Mouse (Mus musculus) CH12.LX (cell line): ENCODE results near the gene Cdhr5. TPM values are rescaled to one million over a fixed set of nuclear protein-coding genes. Genes with fewer than 3 reads are reported as not detected.

ENCODE experiments used
- DNase-seq: peaks from one replicate; pipeline ENCODE4 v3.0.0-alpha.2; 2013; ENCODE audit errors: extremely low read depth
- H3K27ac ChIP-seq: 2 replicates; pipeline ENCODE4 v1.5.1; 2012; ENCODE audit warnings: low read depth, mild to moderate bottlenecking, control low read depth, moderate library complexity; ENCODE audit not compliant: insufficient read depth
- H3K27me3 ChIP-seq: replicated peaks from 2 replicates; pipeline ENCODE3; 2012; ENCODE audit warnings: inconsistent platforms
- H3K36me3 ChIP-seq, 2 experiments: replicated peaks in 1 of 2; 2 replicates each; pipeline versions ENCODE3 to v1.6.1; 2012; ENCODE audit warnings: inconsistent platforms in 1 of 2, low read length in 1 of 2, mild to moderate bottlenecking in 1 of 2, mixed read lengths in 1 of 2, moderate library complexity in 1 of 2; ENCODE audit not compliant: control insufficient read depth in 1 of 2, insufficient read depth in 1 of 2
- H3K4me1 ChIP-seq, 2 experiments: 2 replicates each; pipeline ENCODE4 v1.6.1; 2012; ENCODE audit warnings: inconsistent platforms in 1 of 2, moderate library complexity in 1 of 2; ENCODE audit not compliant: insufficient read depth in 2 of 2, control insufficient read depth in 1 of 2
- H3K4me2 ChIP-seq: 2 replicates; pipeline ENCODE4 v1.6.1; 2012; ENCODE audit warnings: low read depth, mild to moderate bottlenecking, control low read depth; ENCODE audit not compliant: poor library complexity, insufficient read depth, severe bottlenecking
- H3K4me3 ChIP-seq, 3 experiments: fragments of 150-350 bp in 1 of 3; sonication (generic) in 1 of 3; replicated peaks in 1 of 3; 2 replicates each; pipeline versions ENCODE3 to v1.5.1; 2011 to 2012; ENCODE audit warnings: low read depth in 2 of 3, low read length in 2 of 3, mild to moderate bottlenecking in 2 of 3, moderate library complexity in 2 of 3, control low read depth in 1 of 3, improper control_type of control experiment in 1 of 3, inconsistent platforms in 1 of 3, mixed read lengths in 1 of 3; ENCODE audit not compliant: poor library complexity in 1 of 3
- H3K79me2 ChIP-seq: replicated peaks from 2 replicates; pipeline ENCODE4 v1.6.1; 2012; ENCODE audit warnings: mild to moderate bottlenecking, moderate library complexity; ENCODE audit not compliant: control insufficient read depth, poor library complexity, insufficient read depth, severe bottlenecking; ENCODE audit errors: extremely low read depth
- H3K9ac ChIP-seq: 2 replicates; pipeline ENCODE4 v1.6.1; 2012; ENCODE audit warnings: low read depth, mild to moderate bottlenecking, control low read depth, moderate library complexity; ENCODE audit not compliant: insufficient read depth
- H3K9me3 ChIP-seq: replicated peaks from 2 replicates; pipeline ENCODE3; 2012; ENCODE audit warnings: low read length, inconsistent platforms, mixed read lengths
- CTCF ChIP-seq, 2 experiments: IDR thresholded peaks in 1 of 2; conservative IDR thresholded peaks in 1 of 2; 2 replicates each; pipeline ENCODE4 v1.5.1; 2011 to 2012; ENCODE audit warnings: low read depth in 2 of 2, low read length in 2 of 2, improper control_type of control experiment in 1 of 2, inconsistent platforms in 1 of 2, mild to moderate bottlenecking in 1 of 2, moderate library complexity in 1 of 2
- EP300 ChIP-seq: IDR thresholded peaks from 2 replicates; pipeline ENCODE4 v1.6.1; 2011; ENCODE audit warnings: low read length, improper control_type of control experiment
- ETS1 ChIP-seq: conservative IDR thresholded peaks from 2 replicates; pipeline ENCODE4 v1.6.1; 2012; ENCODE audit warnings: low read depth, mild to moderate bottlenecking, inconsistent platforms, low read length, improper control_type of control experiment, moderate library complexity
- GABPA ChIP-seq: IDR thresholded peaks from 2 replicates; pipeline ENCODE4 v1.6.1; 2012; ENCODE audit warnings: low read depth, low read length, improper control_type of control experiment, inconsistent platforms; ENCODE audit not compliant: insufficient replicate concordance
- HCFC1 ChIP-seq: IDR thresholded peaks from 2 replicates; pipeline ENCODE4 v1.6.1; 2012; ENCODE audit warnings: low read depth, mild to moderate bottlenecking, inconsistent platforms, low read length, improper control_type of control experiment
- IRF4 ChIP-seq: IDR thresholded peaks from 2 replicates; pipeline ENCODE4 v1.6.1; 2014; ENCODE audit warnings: low read depth, mild to moderate bottlenecking, inconsistent platforms, low read length, improper control_type of control experiment
- JUN ChIP-seq: IDR thresholded peaks from 2 replicates; pipeline ENCODE4 v1.6.1; 2011; ENCODE audit warnings: low read depth, mild to moderate bottlenecking, low read length, improper control_type of control experiment, moderate library complexity; ENCODE audit not compliant: insufficient read depth
- KAT2A ChIP-seq: IDR thresholded peaks from 2 replicates; pipeline ENCODE4 v1.6.1; 2012; ENCODE audit warnings: low read length, improper control_type of control experiment, inconsistent platforms; ENCODE audit not compliant: insufficient replicate concordance
- MAX ChIP-seq: IDR thresholded peaks from 2 replicates; pipeline ENCODE4 v1.6.1; 2011; ENCODE audit warnings: low read length, improper control_type of control experiment
- MAZ ChIP-seq: IDR thresholded peaks from 2 replicates; pipeline ENCODE4 v1.6.1; 2012; ENCODE audit warnings: low read depth, mild to moderate bottlenecking, inconsistent platforms, low read length, improper control_type of control experiment, moderate library complexity
- MYC ChIP-seq: IDR thresholded peaks from 2 replicates; pipeline ENCODE4 v1.6.1; 2011; ENCODE audit warnings: low read depth, mild to moderate bottlenecking, improper control_type of control experiment, low read length
- NELFE ChIP-seq: IDR thresholded peaks from 2 replicates; pipeline ENCODE4 v1.6.1; 2011; ENCODE audit warnings: low read depth, low read length, improper control_type of control experiment
- NRF1 ChIP-seq: IDR thresholded peaks from 2 replicates; pipeline ENCODE4 v1.6.1; 2014; ENCODE audit warnings: low read depth, mild to moderate bottlenecking, inconsistent platforms, low read length, improper control_type of control experiment, moderate library complexity
- PAX5 ChIP-seq: IDR thresholded peaks from 2 replicates; pipeline ENCODE4 v1.6.1; 2012; ENCODE audit warnings: low read length, inconsistent platforms, mixed read lengths
- RCOR1 ChIP-seq: conservative IDR thresholded peaks from 2 replicates; pipeline ENCODE4 v1.6.1; 2012; ENCODE audit warnings: low read depth, mild to moderate bottlenecking, inconsistent platforms, low read length, improper control_type of control experiment
- SIN3A ChIP-seq: IDR thresholded peaks from 2 replicates; pipeline ENCODE4 v1.6.1; 2012; ENCODE audit warnings: low read length, improper control_type of control experiment, inconsistent platforms
- TBP ChIP-seq: conservative IDR thresholded peaks from 2 replicates; pipeline ENCODE4 v1.6.1; 2011; ENCODE audit warnings: low read depth, low read length, improper control_type of control experiment
- USF1 ChIP-seq: IDR thresholded peaks from 2 replicates; pipeline ENCODE4 v1.6.1; 2014; ENCODE audit warnings: low read depth, mild to moderate bottlenecking, inconsistent platforms, low read length, improper control_type of control experiment
- dilution Hi-C: fragments of 300-500 bp; cut with MboI; formaldehyde crosslinking; loops from 2 replicates; pipeline ENCODE4 v1.14.3; 2020; ENCODE audit warnings: low sequenced_read_pairs; ENCODE audit not compliant: extremely low pct_unique_long_range_greater_than_20kb, extremely low pct_ligation_motif_present
- in situ Hi-C: fragments of 300-500 bp; cut with MboI; formaldehyde crosslinking; loops from 3 replicates; pipeline ENCODE4 v1.14.3; 2019; ENCODE audit warnings: low sequenced_read_pairs, low pct_ligation_motif_present, low pct_unique_long_range_greater_than_20kb, mixed read lengths
- polyA plus RNA-seq: library from polyadenylated mRNA; unstranded; fragments of >175 nt; gene quantifications from 2 replicates; pipeline ENCODE4 v1.2.1, GENCODE M21; 2012; ENCODE audit warnings: low read depth; ENCODE audit not compliant: insufficient read length
- total RNA-seq, 2 experiments: library from RNA; depleted of rRNA; stranded (reverse); fragments of 300-350 nt in 1 of 2; fragments of >200 nt in 1 of 2; gene quantifications; 2 replicates each; pipeline ENCODE4 v1.2.3; 2012 to 2014

Cdhr5 gene
- total and polyA plus RNA-seq, 3 experiments = 0.35 to 3.9 (median 1.9) TPM

- Histone ChIP-seq H3K4me1 (peaks cover 2 to 3% of the 10 kb centered on the region in 2 experiments; a peak in 2 of 4 replicates), H3K4me3 (no peak overlapping the region), H3K27ac (no peak overlapping the region), H3K27me3 (no peaks in the 10 kb centered on the region), H3K4me2 (no peak overlapping the region), H3K79me2 (no peaks in the 10 kb centered on the region), H3K9ac (no peak overlapping the region), H3K36me3 (peaks cover 62 to 91% of the 10 kb centered on the region in 2 experiments), H3K9me3 (no peaks in the 10 kb centered on the region)
- DNase-seq = no peak
- in situ Hi-C loops (no loop called here), dilution Hi-C loops (no loop called here)
- TF ChIP-seq KAT2A = no peak
- no peak for TF ChIP-seq USF1
- no peak for TF ChIP-seq IRF4
- TF ChIP-seq MAZ = no peak
- TF ChIP-seq MYC = no peak
- no peak for TF ChIP-seq PAX5
- no peak for TF ChIP-seq CTCF (conservative IDR thresholded peaks at IDR 0.05 in 1 of 2, IDR thresholded peaks at IDR 0.05 in 1 of 2; ENCODE audit: low read depth in 2 of 2, low read length in 2 of 2)
- TF ChIP-seq TBP = no peak
- no peak for TF ChIP-seq GABPA
- no peak for TF ChIP-seq SIN3A
- no peak for TF ChIP-seq NRF1
- no peak for TF ChIP-seq ETS1
- TF ChIP-seq JUN = no peak
- TF ChIP-seq RCOR1 = no peak
- TF ChIP-seq EP300 = no peak
- TF ChIP-seq MAX = no peak
- TF ChIP-seq HCFC1 = no peak
Observed at GRCm38 (mm10) chr7:141314416-141314815, 37.8 kb upstream of the Cdhr5 start.

- peaks cover 0 to 23% of the 10 kb centered on the region in 2 experiments; a peak in 1 of 4 replicates for H3K4me1 ChIP-seq
- H3K79me2 ChIP-seq = no peaks in the 10 kb centered on the region
- no peak overlapping the region for H3K4me3 ChIP-seq
- DNase-seq = no peak
- in situ Hi-C loops = no loop called here
- H3K27ac ChIP-seq = no peak overlapping the region
- no peak overlapping the region for H3K9ac ChIP-seq
- H3K9me3 ChIP-seq = no peaks in the 10 kb centered on the region
- no peak for TF ChIP-seq NELFE
- TF ChIP-seq, all 38 proteins: peak for 0
- H3K4me2 ChIP-seq = no peak overlapping the region
- H3K36me3 ChIP-seq = peaks cover 70 to 93% of the 10 kb centered on the region in 2 experiments
- dilution Hi-C loops = no loop called here
- H3K27me3 ChIP-seq = no peaks in the 10 kb centered on the region
Observed at GRCm38 (mm10) chr7:141304537-141304936, 28.0 kb upstream of the Cdhr5 start.
